Mouse (Mus musculus) MEL (cell line): Measurements from ENCODE around the gene Rora.

Experiments used
- CHD1 ChIP-seq: IDR thresholded peaks from 2 replicates; pipeline ENCODE4 v1.6.1; 2012; ENCODE audit warnings: low read depth, mild to moderate bottlenecking, inconsistent platforms, low read length, improper control_type of control experiment
- CHD2 ChIP-seq: IDR thresholded peaks from 2 replicates; pipeline ENCODE4 v1.6.1; 2011; ENCODE audit warnings: low read length, improper control_type of control experiment
- CTCF ChIP-seq, 3 experiments: IDR thresholded peaks in 2 of 3; conservative IDR thresholded peaks in 1 of 3; 2 replicates each; pipeline ENCODE4 v1.5.1; 2011 to 2012; ENCODE audit warnings: low read length in 3 of 3, low read depth in 2 of 3, mild to moderate bottlenecking in 2 of 3, improper control_type of control experiment in 1 of 3, inconsistent platforms in 1 of 3, mixed read lengths in 1 of 3, moderate library complexity in 1 of 3; ENCODE audit not compliant: control insufficient read depth in 1 of 3, insufficient read depth in 1 of 3, poor library complexity in 1 of 3, severe bottlenecking in 1 of 3
- EP300 ChIP-seq, 2 experiments: IDR thresholded peaks; 2 replicates each; pipeline ENCODE4 v1.6.1; 2011; ENCODE audit warnings: improper control_type of control experiment in 2 of 2, low read length in 2 of 2, low read depth in 1 of 2, mild to moderate bottlenecking in 1 of 2
- MAFK ChIP-seq: IDR thresholded peaks from 2 replicates; pipeline ENCODE4 v1.6.1; 2011; ENCODE audit warnings: low read depth, mild to moderate bottlenecking, low read length, improper control_type of control experiment, borderline replicate concordance
- MXI1 ChIP-seq: IDR thresholded peaks from 2 replicates; pipeline ENCODE4 v1.6.1; 2011; ENCODE audit warnings: mild to moderate bottlenecking, low read depth, low read length, improper control_type of control experiment
- NELFE ChIP-seq: IDR thresholded peaks from 2 replicates; pipeline ENCODE4 v1.6.1; 2011; ENCODE audit warnings: low read depth, low read length, improper control_type of control experiment
- NRF1 ChIP-seq: IDR thresholded peaks from 2 replicates; pipeline ENCODE4 v1.6.1; 2014; ENCODE audit warnings: low read depth, mild to moderate bottlenecking, inconsistent platforms, low read length, improper control_type of control experiment, moderate library complexity; ENCODE audit not compliant: poor library complexity, insufficient read depth, severe bottlenecking
- POLR2A ChIP-seq, 2 experiments: IDR thresholded peaks; 2 replicates each; pipeline ENCODE4 v1.6.1; 2011 to 2012; ENCODE audit warnings: low read length in 2 of 2, mild to moderate bottlenecking in 2 of 2, control low read depth in 1 of 2, improper control_type of control experiment in 1 of 2, low read depth in 1 of 2, moderate library complexity in 1 of 2; ENCODE audit not compliant: control insufficient read depth in 1 of 2, insufficient read depth in 1 of 2, poor library complexity in 1 of 2
- POLR2AphosphoS2 ChIP-seq: IDR thresholded peaks from 2 replicates; pipeline ENCODE4 v1.6.1; 2011; ENCODE audit warnings: low read length, improper control_type of control experiment
- SMC3 ChIP-seq: IDR thresholded peaks from 2 replicates; pipeline ENCODE4 v1.6.1; 2011; ENCODE audit warnings: low read depth, low read length, improper control_type of control experiment
- USF1 ChIP-seq: IDR thresholded peaks from 2 replicates; pipeline ENCODE4 v1.6.1; 2014; ENCODE audit warnings: low read depth, mild to moderate bottlenecking, inconsistent platforms, low read length, improper control_type of control experiment, moderate library complexity
- ZC3H11A ChIP-seq: IDR thresholded peaks from 2 replicates; pipeline ENCODE4 v1.6.1; 2012; ENCODE audit warnings: low read depth, mild to moderate bottlenecking, inconsistent platforms, low read length, improper control_type of control experiment
- ZNF384 ChIP-seq: IDR thresholded peaks from 2 replicates; pipeline ENCODE4 v1.6.1; 2012; ENCODE audit warnings: low read depth, mild to moderate bottlenecking, inconsistent platforms, low read length, improper control_type of control experiment

GRCm38 (mm10) chr9:69377654-69378045 lies 724.1 kb downstream of the Rora start:
- TF ChIP-seq SMC3 = no peak
- no peak for TF ChIP-seq CHD1
- no peak for TF ChIP-seq ZC3H11A
- no peak for TF ChIP-seq NELFE
- TF ChIP-seq POLR2A (IDR thresholded peaks at IDR 0.05; ENCODE audit: control insufficient read depth in 1 of 2, insufficient read depth in 1 of 2, low read depth in 1 of 2, low read length in 2 of 2, poor library complexity in 1 of 2) = no peak
- no peak for TF ChIP-seq POLR2AphosphoS2
- no peak for TF ChIP-seq ZNF384
- TF ChIP-seq MAFK = no peak
- no peak for TF ChIP-seq CTCF (IDR thresholded peaks at IDR 0.05 in 2 of 3, conservative IDR thresholded peaks at IDR 0.05 in 1 of 3; ENCODE audit: control insufficient read depth in 1 of 3, insufficient read depth in 1 of 3, low read depth in 2 of 3, low read length in 3 of 3, poor library complexity in 1 of 3, severe bottlenecking in 1 of 3)
- TF ChIP-seq NRF1 = no peak
- no peak for TF ChIP-seq MXI1
- no peak for TF ChIP-seq CHD2
- TF ChIP-seq USF1 = no peak
- no peak for TF ChIP-seq EP300 (IDR thresholded peaks at IDR 0.05; ENCODE audit: low read depth in 1 of 2, low read length in 2 of 2)
